Mouse (Mus musculus) leukemia stem cell, adult 10-12 weeks (primary cell): ENCODE data around the gene Slc39a10. TPM values are rescaled to one million over a fixed set of nuclear protein-coding genes. Genes with fewer than 3 reads are reported as not detected.

Source experiments
- polyA plus RNA-seq: library from polyadenylated mRNA; stranded (reverse); fragments of >175 nt; gene quantifications from 2 replicates; pipeline ENCODE4 v1.2.3, GENCODE M21; 2012; ENCODE audit warnings: low replicate concordance

Slc39a10 gene
- polyA plus RNA-seq: 0.51 and 0.56 TPM in 2 replicates

GRCm38 (mm10) chr1:46892752-46893151 is at the start of gene Slc39a10:
TSS of gene Slc39a10 (minus strand) at chr1:46892852.

